Mouse (Mus musculus) liver, embryonic 16.5 days (tissue): ENCODE measurements around the gene Cald1. TPM values are rescaled to one million over a fixed set of nuclear protein-coding genes. Genes with fewer than 3 reads are reported as not detected.

Experiments used
- ATAC-seq: fragments of 200-750 bp; cut with Nextera tagmentation; 2 replicates; pipeline ENCODE4 v1.8.0; 2017; ENCODE audit warnings: low read depth, mild to moderate bottlenecking, moderate number of reproducible peaks, moderate library complexity
- H3K27ac ChIP-seq: fragments of 300-500 bp; sonication (generic); 2 replicates; pipeline ENCODE4 v1.5.1; 2014; ENCODE audit warnings: mild to moderate bottlenecking, low read length
- H3K27me3 ChIP-seq: fragments of 300-500 bp; sonication (generic); 2 replicates; pipeline ENCODE4 v1.6.1; 2014; ENCODE audit warnings: low read depth, low read length, mixed read lengths; ENCODE audit not compliant: control insufficient read depth, insufficient read depth
- H3K36me3 ChIP-seq: fragments of 300-500 bp; sonication (generic); 2 replicates; pipeline ENCODE4 v1.6.1; 2014; ENCODE audit warnings: mild to moderate bottlenecking; ENCODE audit not compliant: control insufficient read depth, insufficient read depth
- H3K4me1 ChIP-seq: fragments of 300-500 bp; sonication (generic); 2 replicates; pipeline ENCODE4 v1.6.1; 2014; ENCODE audit warnings: low read depth, low read length, mixed read lengths; ENCODE audit not compliant: control insufficient read depth
- H3K4me2 ChIP-seq: fragments of 300-500 bp; sonication (generic); 2 replicates; pipeline ENCODE4 v1.6.1; 2014; ENCODE audit warnings: low read depth, low read length, mixed read lengths
- H3K4me3 ChIP-seq: fragments of 300-500 bp; sonication (generic); 2 replicates; pipeline ENCODE4 v1.5.1; 2014; ENCODE audit warnings: low read depth, mild to moderate bottlenecking, low read length
- H3K9ac ChIP-seq: fragments of 300-500 bp; sonication (generic); 2 replicates; pipeline ENCODE4 v1.6.1; 2014; ENCODE audit warnings: low read depth, low read length
- H3K9me3 ChIP-seq: fragments of 300-500 bp; sonication (generic); replicated peaks from 2 replicates; pipeline ENCODE4 v1.6.1; 2016; ENCODE audit warnings: low read length; ENCODE audit not compliant: control insufficient read depth
- WGBS: fragments of 180-500 bp; shearing (Covaris S2); extraction: QIAGEN DNeasy Blood & Tissue Kit; methylation state at CpG from one replicate; pipeline ENCODE4 v1.1.7; 2014; ENCODE audit not compliant: insufficient replicate concordance; 5-methylcytosine and 5-hydroxymethylcytosine counted together
- polyA plus RNA-seq: library from polyadenylated mRNA; unstranded; fragments of >200 nt; fragmentation: Nextera tagmentation; extraction: Ambion mirVana; gene quantifications from 2 replicates; pipeline ENCODE4 v1.2.1, GENCODE M21; 2015

The Cald1 gene
- polyA plus RNA-seq, 1 experiment from 2014 or later: 68.7 TPM

GRCm38 (mm10) chr6:34648017-34648787 lies 49.9 kb downstream of the Cald1 start:
- Histone ChIP-seq H3K4me1 (no peaks in the 10 kb centered on the region), H3K9me3 (no peaks in the 10 kb centered on the region), H3K36me3 (no peaks in the 10 kb centered on the region), H3K4me3 (no peak overlapping the region), H3K4me2 (no peak overlapping the region), H3K9ac (no peak overlapping the region), H3K27ac (no peak overlapping the region), H3K27me3 (no peaks in the 10 kb centered on the region)
- 51% methylated on average over 5 of the region's 5 CpGs for WGBS
- ATAC-seq: no peak

- no peaks in the 10 kb centered on the region for H3K27me3 ChIP-seq
- H3K9me3 ChIP-seq: no peaks in the 10 kb centered on the region
- H3K4me1 ChIP-seq: no peaks in the 10 kb centered on the region
- H3K4me2 ChIP-seq: no peak overlapping the region
- no peaks in the 10 kb centered on the region for H3K36me3 ChIP-seq
- ATAC-seq: no peak
- H3K4me3 ChIP-seq: no peak overlapping the region
- no peak overlapping the region for H3K9ac ChIP-seq
- WGBS: 69% methylated on average over 7 of the region's 7 CpGs
- no peak overlapping the region for H3K27ac ChIP-seq
These were observed 53.0 kb downstream of the Cald1 start for GRCm38 (mm10) chr6:34651298-34651697.

- no peaks in the 10 kb centered on the region for H3K27me3 ChIP-seq
- WGBS: 37% methylated on average over 3 of the region's 3 CpGs
- no peak for ATAC-seq
These were observed 57.4 kb downstream of the Cald1 start for GRCm38 (mm10) chr6:34655719-34656118.

GRCm38 (mm10) chr6:34658791-34659190 lies 60.5 kb downstream of the Cald1 start:
- no peak overlapping the region for H3K4me3 ChIP-seq
- no peaks in the 10 kb centered on the region for H3K9me3 ChIP-seq
- no peak overlapping the region for H3K9ac ChIP-seq
- H3K4me1 ChIP-seq: no peaks in the 10 kb centered on the region
- H3K27me3 ChIP-seq: no peaks in the 10 kb centered on the region
- H3K4me2 ChIP-seq: no peak overlapping the region
- WGBS: 56% methylated on average over 5 of the region's 5 CpGs
- H3K27ac ChIP-seq: no peak overlapping the region
- ATAC-seq: no peak
- H3K36me3 ChIP-seq: no peaks in the 10 kb centered on the region

More at GRCm38 (mm10) chr6:34655719-34656118, 57.4 kb downstream of the Cald1 start:
- no peak overlapping the region for H3K4me3 ChIP-seq
- H3K9ac ChIP-seq: no peak overlapping the region
- H3K36me3 ChIP-seq: no peaks in the 10 kb centered on the region
- no peak overlapping the region for H3K27ac ChIP-seq
- no peaks in the 10 kb centered on the region for H3K4me1 ChIP-seq
- no peak overlapping the region for H3K4me2 ChIP-seq
- no peaks in the 10 kb centered on the region for H3K9me3 ChIP-seq

- no peak overlapping the region for H3K4me3 ChIP-seq
- H3K9me3 ChIP-seq: no peaks in the 10 kb centered on the region
- no peaks in the 10 kb centered on the region for H3K36me3 ChIP-seq
- no peak overlapping the region for H3K9ac ChIP-seq
- no peaks in the 10 kb centered on the region for H3K27me3 ChIP-seq
- no peaks in the 10 kb centered on the region for H3K4me1 ChIP-seq
- no peak for ATAC-seq
- H3K4me2 ChIP-seq: no peak overlapping the region
- WGBS: 31% methylated on average over 8 of the region's 8 CpGs
- H3K27ac ChIP-seq: no peak overlapping the region
These were observed 62.4 kb downstream of the Cald1 start for GRCm38 (mm10) chr6:34660724-34661123.

GRCm38 (mm10) chr6:34662626-34663025 lies 64.3 kb downstream of the Cald1 start:
- no peaks in the 10 kb centered on the region for H3K9me3 ChIP-seq
- WGBS: 44% methylated on average over 6 of the region's 6 CpGs
- H3K27ac ChIP-seq: no peak overlapping the region
- H3K36me3 ChIP-seq: no peaks in the 10 kb centered on the region
- H3K4me3 ChIP-seq: no peak overlapping the region
- no peak overlapping the region for H3K9ac ChIP-seq
- no peaks in the 10 kb centered on the region for H3K27me3 ChIP-seq
- no peak overlapping the region for H3K4me2 ChIP-seq
- H3K4me1 ChIP-seq: no peaks in the 10 kb centered on the region
- ATAC-seq: no peak

- Histone ChIP-seq H3K9ac (no peak overlapping the region), H3K36me3 (no peaks in the 10 kb centered on the region), H3K4me3 (no peak overlapping the region), H3K27me3 (no peaks in the 10 kb centered on the region), H3K9me3 (no peaks in the 10 kb centered on the region), H3K4me1 (no peaks in the 10 kb centered on the region), H3K27ac (no peak overlapping the region), H3K4me2 (no peak overlapping the region)
- no peak for ATAC-seq
- WGBS: 38% methylated on average over 4 of the region's 4 CpGs
These were observed 66.0 kb downstream of the Cald1 start for GRCm38 (mm10) chr6:34664291-34664690.

- no peak overlapping the region for H3K4me3 ChIP-seq
- no peak overlapping the region for H3K27ac ChIP-seq
- H3K9me3 ChIP-seq: no peaks in the 10 kb centered on the region
- 56% methylated on average over 5 of the region's 5 CpGs for WGBS
- no peaks in the 10 kb centered on the region for H3K36me3 ChIP-seq
- no peak overlapping the region for H3K4me2 ChIP-seq
- no peaks in the 10 kb centered on the region for H3K27me3 ChIP-seq
- H3K4me1 ChIP-seq: no peaks in the 10 kb centered on the region
- no peak overlapping the region for H3K9ac ChIP-seq
- ATAC-seq: no peak
These were observed 66.4 kb downstream of the Cald1 start for GRCm38 (mm10) chr6:34664749-34665148.

- no peak for ATAC-seq
These were observed 70.5 kb downstream of the Cald1 start for GRCm38 (mm10) chr6:34668739-34669254.

More at GRCm38 (mm10) chr6:34668739-34669254, 70.5 kb downstream of the Cald1 start:
- Histone ChIP-seq H3K27ac (no peak overlapping the region), H3K9me3 (no peaks in the 10 kb centered on the region), H3K9ac (no peak overlapping the region), H3K4me1 (no peaks in the 10 kb centered on the region), H3K27me3 (no peaks in the 10 kb centered on the region), H3K4me3 (no peak overlapping the region), H3K36me3 (no peaks in the 10 kb centered on the region), H3K4me2 (no peak overlapping the region)
- WGBS: 78% methylated on average over 5 of the region's 5 CpGs
